Comparison of ENCODE assay signal across 20 mouse cellular contexts in genomic region chr10:61765558-61765957, GRCm38 (mm10). TPM values are rescaled to one million over a fixed set of nuclear protein-coding genes. Genes with fewer than 3 reads are reported as not detected.
DNase-seq lines count a peak whose midpoint lies in the region; ATAC-seq and TF ChIP-seq lines count a peak whose summit lies in the region.
"Had no signal": no experiment of that assay in that cellular context is flagged by ENCODE, and none has a peak within 500 bp of the region (broad histone marks: within the 10 kb centered on the region; RNA-seq: fewer than 3 reads in every experiment).

No protein-coding gene starts in this region.

- peaks cover 28% of the 10 kb centered on the region for H3K4me1 ChIP-seq in hindbrain, embryonic 10.5 days (replicated peaks)
- H3K4me1 ChIP-seq in hindbrain, embryonic 16.5 days (ENCODE audit: control insufficient read depth, insufficient read depth, low read depth, low read length) = peaks cover 14% of the 10 kb centered on the region
- H3K4me1 ChIP-seq in embryonic facial prominence, embryonic 10.5 days = peaks cover 35% of the 10 kb centered on the region
- H3K4me1 ChIP-seq in midbrain, embryonic 12.5 days = peaks cover 26% of the 10 kb centered on the region
- H3K4me1 ChIP-seq: liver, embryonic 13.5 days had no signal

- no peak overlapping the region for H3K4me2 ChIP-seq in hindbrain, embryonic 16.5 days (ENCODE audit: low read length)
- 0 out of 2 replicates have a peak overlapping the region, but pooled peaks have one; percentile 11 for H3K4me2 ChIP-seq in midbrain, embryonic 12.5 days (replicated peaks)
- H3K4me2 ChIP-seq: embryonic facial prominence, embryonic 15.5 days; hindbrain, embryonic 15.5 days; limb, embryonic 12.5 days; liver, embryonic 13.5 days; lung, embryonic 15.5 days; stomach, embryonic 15.5 days had no signal

- TF ChIP-seq POLR2A in brain, embryonic 14.5 days (IDR thresholded peaks at IDR 0.05; ENCODE audit: borderline replicate concordance, extremely low read depth, insufficient read depth, insufficient read length, poor library complexity, severe bottlenecking) = no peak

- WGBS in hindbrain, embryonic 10.5 days = 41% methylated on average over 5 of the region's 5 CpGs
- WGBS in hindbrain, embryonic 16.5 days = 24% methylated on average over 5 of the region's 5 CpGs
- 47% methylated on average over 5 of the region's 5 CpGs for WGBS in embryonic facial prominence, embryonic 10.5 days
- WGBS in midbrain, embryonic 12.5 days = 22% methylated on average over 5 of the region's 5 CpGs

- TF ChIP-seq CTCF in brain, embryonic 14.5 days (IDR thresholded peaks at IDR 0.05; ENCODE audit: borderline replicate concordance, extremely low read depth, insufficient read depth, insufficient read length) = no peak

- no peak overlapping the region for H3K27ac ChIP-seq in hindbrain, embryonic 10.5 days
- no peak overlapping the region for H3K27ac ChIP-seq in hindbrain, embryonic 16.5 days (ENCODE audit: low read depth, low read length)
- no peak overlapping the region for H3K27ac ChIP-seq in embryonic facial prominence, embryonic 10.5 days (replicated peaks)
- no peak overlapping the region for H3K27ac ChIP-seq in midbrain, embryonic 12.5 days (replicated peaks)
- H3K27ac ChIP-seq: embryonic facial prominence, embryonic 15.5 days; layer of hippocampus, adult 2 months; limb, embryonic 12.5 days; liver, embryonic 13.5 days; lung, embryonic 15.5 days; macrophage; stomach, embryonic 15.5 days had no signal

- no peak overlapping the region for H3K9ac ChIP-seq in hindbrain, embryonic 16.5 days (ENCODE audit: low read depth, low read length)
- H3K9ac ChIP-seq in midbrain, embryonic 12.5 days (replicated peaks) = no peak overlapping the region
- H3K9ac ChIP-seq: embryonic facial prominence, embryonic 15.5 days; hindbrain, embryonic 15.5 days; limb, embryonic 12.5 days; liver, embryonic 13.5 days; lung, embryonic 15.5 days; stomach, embryonic 15.5 days had no signal

- DNase-seq in hindbrain, embryonic 10.5 days (ENCODE audit: low spot score) = peak; percentile 32
- peak; percentile 76 for DNase-seq in brain, embryonic 14.5 days (ENCODE audit: low read depth)
- peak; percentile 44 for DNase-seq in embryonic facial prominence, embryonic 10.5 days (ENCODE audit: low spot score)
- DNase-seq in thymus, postnatal 36 days = no peak
- DNase-seq: cerebellum, postnatal 10 days; heart, adult 18-20 months; kidney, adult 18-20 months; kidney, postnatal 10 days; liver, embryonic 13.5 days; thymus, adult 2 months had no signal

- no peak overlapping the region for H3K4me3 ChIP-seq in hindbrain, embryonic 10.5 days
- no peak overlapping the region for H3K4me3 ChIP-seq in hindbrain, embryonic 16.5 days (ENCODE audit: low read length)
- no peak overlapping the region for H3K4me3 ChIP-seq in embryonic facial prominence, embryonic 10.5 days
- no peak overlapping the region for H3K4me3 ChIP-seq in midbrain, embryonic 12.5 days
- H3K4me3 ChIP-seq: embryonic facial prominence, embryonic 15.5 days; hindbrain, embryonic 15.5 days; layer of hippocampus, adult 2 months; limb, embryonic 12.5 days; liver, embryonic 13.5 days; lung, embryonic 15.5 days; stomach, embryonic 15.5 days had no signal

- no peaks in the 10 kb centered on the region for H3K9me3 ChIP-seq in hindbrain, embryonic 10.5 days
- H3K9me3 ChIP-seq in hindbrain, embryonic 16.5 days (ENCODE audit: control insufficient read depth, low read length) = no peaks in the 10 kb centered on the region
- no peaks in the 10 kb centered on the region for H3K9me3 ChIP-seq in embryonic facial prominence, embryonic 10.5 days
- no peaks in the 10 kb centered on the region for H3K9me3 ChIP-seq in midbrain, embryonic 12.5 days
- H3K9me3 ChIP-seq: embryonic facial prominence, embryonic 15.5 days; hindbrain, embryonic 15.5 days; limb, embryonic 12.5 days; liver, embryonic 13.5 days; lung, embryonic 15.5 days; stomach, embryonic 15.5 days had no signal

- H3K27me3 ChIP-seq in hindbrain, embryonic 10.5 days (ENCODE audit: insufficient read depth, poor library complexity, severe bottlenecking) = no peaks in the 10 kb centered on the region; the same call in 1 of the 2 replicates
- no peaks in the 10 kb centered on the region for H3K27me3 ChIP-seq in hindbrain, embryonic 16.5 days (replicated peaks; ENCODE audit: control insufficient read depth, insufficient read depth, low read length)
- no peaks in the 10 kb centered on the region for H3K27me3 ChIP-seq in embryonic facial prominence, embryonic 10.5 days (replicated peaks; ENCODE audit: low read depth, poor library complexity, severe bottlenecking)
- H3K27me3 ChIP-seq in midbrain, embryonic 12.5 days = 0 out of 2 replicates have a peak, but pooled peaks cover 5% of the 10 kb centered on the region
- H3K27me3 ChIP-seq: embryonic facial prominence, embryonic 15.5 days; hindbrain, embryonic 15.5 days; limb, embryonic 12.5 days; liver, embryonic 13.5 days; lung, embryonic 15.5 days; stomach, embryonic 15.5 days had no signal

- H3K36me3 ChIP-seq in hindbrain, embryonic 10.5 days = peaks cover 53% of the 10 kb centered on the region
- no peaks in the 10 kb centered on the region for H3K36me3 ChIP-seq in hindbrain, embryonic 16.5 days (ENCODE audit: control insufficient read depth, insufficient read depth, low read length)
- peaks cover 68% of the 10 kb centered on the region for H3K36me3 ChIP-seq in embryonic facial prominence, embryonic 10.5 days (replicated peaks)
- H3K36me3 ChIP-seq in midbrain, embryonic 12.5 days = peaks cover 13% of the 10 kb centered on the region; the same call in 1 of the 2 replicates
- H3K36me3 ChIP-seq: embryonic facial prominence, embryonic 15.5 days; hindbrain, embryonic 15.5 days; liver, embryonic 13.5 days; lung, embryonic 15.5 days had no signal

- no peak for ATAC-seq in hindbrain, embryonic 16.5 days
- peak; percentile 82 for ATAC-seq in midbrain, embryonic 12.5 days (ENCODE audit: low FRiP score, low read depth)
- ATAC-seq in frontal cortex, adult (ENCODE audit: low TSS enrichment) = no peak

RNA-seq across cellular contexts. Expression of gene H2afy2, which starts 18.4 kb away (rescaled TPM):
- 297 and 325 TPM in 2 replicates for polyA plus RNA-seq in hindbrain, embryonic 10.5 days (2016; fragmentation: Nextera tagmentation; extraction: Ambion mirVana)
- polyA plus RNA-seq in hindbrain, embryonic 16.5 days (2015; fragmentation: Nextera tagmentation; extraction: Ambion mirVana) = 237 and 252 TPM in 2 replicates
- polyA plus RNA-seq in brain, embryonic 14.5 days (2012; rRNA removed) = 140 and 186 TPM in 2 replicates
- 368 and 392 TPM in 2 replicates for polyA plus RNA-seq in embryonic facial prominence, embryonic 10.5 days (2016; fragmentation: Nextera tagmentation; extraction: Ambion mirVana)
- polyA plus RNA-seq in midbrain, embryonic 12.5 days (2016; fragmentation: Nextera tagmentation; extraction: Ambion mirVana) = 359 and 366 TPM in 2 replicates

RNA-seq across cellular contexts. Expression of gene Aifm2, which starts 50.5 kb away (rescaled TPM):
- polyA plus RNA-seq in hindbrain, embryonic 10.5 days (2016; fragmentation: Nextera tagmentation; extraction: Ambion mirVana) = 5.1 and 8.2 TPM in 2 replicates
- 15.8 and 19.2 TPM in 2 replicates for polyA plus RNA-seq in hindbrain, embryonic 16.5 days (2015; fragmentation: Nextera tagmentation; extraction: Ambion mirVana)
- polyA plus RNA-seq in brain, embryonic 14.5 days (2012; rRNA removed) = 5.4 and 7.9 TPM in 2 replicates
- polyA plus RNA-seq in embryonic facial prominence, embryonic 10.5 days (2016; fragmentation: Nextera tagmentation; extraction: Ambion mirVana) = 8.2 and 11.8 TPM in 2 replicates
- polyA plus RNA-seq in midbrain, embryonic 12.5 days (2016; fragmentation: Nextera tagmentation; extraction: Ambion mirVana) = 6.7 and 7.3 TPM in 2 replicates

Comparison
In these comparisons a context has a peak if more than half of its experiments do, and no peak if none do; other contexts are left out.
1. DNase-seq: peak in hindbrain, embryonic 10.5 days (single experiment), brain, embryonic 14.5 days (single experiment) and embryonic facial prominence, embryonic 10.5 days (single experiment); none in thymus, postnatal 36 days (0 of 2).